Mouse (Mus musculus) hindbrain, embryonic 12.5 days (tissue): ENCODE data around the gene Rnaseh2b. TPM values are rescaled to one million over a fixed set of nuclear protein-coding genes. Genes with fewer than 3 reads are reported as not detected.

ENCODE experiments used
- ATAC-seq: fragments of 200-750 bp; cut with Nextera tagmentation; 2 replicates; pipeline ENCODE4 v1.8.0; 2017; ENCODE audit warnings: moderate TSS enrichment; ENCODE audit not compliant: low FRiP score
- H3K27ac ChIP-seq: fragments of 300-500 bp; sonication (generic); 2 replicates; pipeline ENCODE4 v1.5.1; 2016; ENCODE audit warnings: mild to moderate bottlenecking
- H3K27me3 ChIP-seq: fragments of 300-500 bp; sonication (generic); 2 replicates; pipeline ENCODE4 v1.6.1; 2016; ENCODE audit warnings: mild to moderate bottlenecking
- H3K36me3 ChIP-seq: fragments of 300-500 bp; sonication (generic); 2 replicates; pipeline ENCODE4 v1.6.1; 2016; ENCODE audit warnings: mild to moderate bottlenecking
- H3K4me1 ChIP-seq: fragments of 300-500 bp; sonication (generic); 2 replicates; pipeline ENCODE4 v1.6.1; 2016
- H3K4me2 ChIP-seq: fragments of 300-500 bp; sonication (generic); replicated peaks from 2 replicates; pipeline ENCODE4 v1.6.1; 2016; ENCODE audit warnings: mild to moderate bottlenecking
- H3K4me3 ChIP-seq: fragments of 300-500 bp; sonication (generic); 2 replicates; pipeline ENCODE4 v1.5.1; 2016; ENCODE audit warnings: mild to moderate bottlenecking
- H3K9ac ChIP-seq: fragments of 300-500 bp; sonication (generic); 2 replicates; pipeline ENCODE4 v1.6.1; 2016; ENCODE audit warnings: mild to moderate bottlenecking, moderate library complexity
- H3K9me3 ChIP-seq: fragments of 300-500 bp; sonication (generic); replicated peaks from 2 replicates; pipeline ENCODE4 v1.6.1; 2016; ENCODE audit warnings: mild to moderate bottlenecking
- WGBS: fragments of 180-500 bp; shearing (Covaris S2); methylation state at CpG from one replicate; pipeline ENCODE4 v1.1.7; 2016; 5-methylcytosine and 5-hydroxymethylcytosine counted together
- polyA plus RNA-seq: library from polyadenylated mRNA; unstranded; fragments of >200 nt; fragmentation: Nextera tagmentation; extraction: Ambion mirVana; gene quantifications from 2 replicates; pipeline ENCODE4 v1.2.1, GENCODE M21; 2016

Rnaseh2b gene
- polyA plus RNA-seq, 1 experiment from 2014 or later, result 37.4 TPM

- Histone ChIP-seq H3K4me3 (no peak overlapping the region), H3K9ac (no peak overlapping the region), H3K27me3 (no peaks in the 10 kb centered on the region), H3K36me3 (no peaks in the 10 kb centered on the region), H3K9me3 (no peaks in the 10 kb centered on the region), H3K4me1 (no peaks in the 10 kb centered on the region), H3K4me2 (no peak overlapping the region), H3K27ac (no peak overlapping the region)
- no peak for ATAC-seq
- WGBS, result 89% methylated on average over 12 of the region's 12 CpGs
Observed at GRCm38 (mm10) chr14:62270698-62271396, 21.5 kb upstream of the Rnaseh2b start.

GRCm38 (mm10) chr14:62273604-62274003 is 18.8 kb upstream of the Rnaseh2b start:
- no peaks in the 10 kb centered on the region for H3K36me3 ChIP-seq
- no peaks in the 10 kb centered on the region for H3K9me3 ChIP-seq
- no peak for ATAC-seq
- H3K4me3 ChIP-seq, result no peak overlapping the region
- no peak overlapping the region for H3K4me2 ChIP-seq
- H3K9ac ChIP-seq, result no peak overlapping the region
- no peaks in the 10 kb centered on the region for H3K27me3 ChIP-seq
- 97% methylated on average over 3 of the region's 3 CpGs for WGBS
- H3K4me1 ChIP-seq, result no peaks in the 10 kb centered on the region
- no peak overlapping the region for H3K27ac ChIP-seq

- Histone ChIP-seq H3K27ac (no peak overlapping the region), H3K4me1 (no peaks in the 10 kb centered on the region), H3K4me3 (no peak overlapping the region), H3K9me3 (no peaks in the 10 kb centered on the region), H3K9ac (no peak overlapping the region), H3K27me3 (no peaks in the 10 kb centered on the region), H3K4me2 (no peak overlapping the region), H3K36me3 (no peaks in the 10 kb centered on the region)
- WGBS, result 67% methylated on average over 2 of the region's 2 CpGs
- no peak for ATAC-seq
Observed at GRCm38 (mm10) chr14:62282974-62283373, 9.4 kb upstream of the Rnaseh2b start.

GRCm38 (mm10) chr14:62288731-62289130 is 3.7 kb upstream of the Rnaseh2b start:
- Histone ChIP-seq H3K4me1 (peaks cover 12% of the 10 kb centered on the region), H3K4me3 (no peak overlapping the region), H3K9ac (no peak overlapping the region), H3K9me3 (no peaks in the 10 kb centered on the region), H3K36me3 (no peaks in the 10 kb centered on the region), H3K4me2 (no peak overlapping the region), H3K27ac (no peak overlapping the region), H3K27me3 (peaks cover 8% of the 10 kb centered on the region; the same call in 1 of the 2 replicates)
- ATAC-seq, result no peak
- 92% methylated on average over 3 of the region's 3 CpGs for WGBS

GRCm38 (mm10) chr14:62291406-62291987 is 892 bp upstream of the Rnaseh2b start:
- H3K36me3 ChIP-seq, result no peaks in the 10 kb centered on the region
- ATAC-seq, result no peak
- no peak overlapping the region for H3K9ac ChIP-seq
- H3K4me3 ChIP-seq, result no peak overlapping the region
- no peak overlapping the region for H3K4me2 ChIP-seq
- peaks cover 8% of the 10 kb centered on the region; the same call in 1 of the 2 replicates for H3K27me3 ChIP-seq
- no peaks in the 10 kb centered on the region for H3K9me3 ChIP-seq
- 88% methylated on average over 1 of the region's 1 CpGs for WGBS
- peaks cover 12% of the 10 kb centered on the region for H3K4me1 ChIP-seq
- H3K27ac ChIP-seq, result no peak overlapping the region

- Histone ChIP-seq H3K27ac (no peak overlapping the region), H3K4me2 (peak overlapping the region; percentile 85), H3K36me3 (no peaks in the 10 kb centered on the region), H3K9me3 (no peaks in the 10 kb centered on the region), H3K4me1 (peaks cover 12% of the 10 kb centered on the region), H3K27me3 (peaks cover 8% of the 10 kb centered on the region; the same call in 1 of the 2 replicates), H3K9ac (peak overlapping the region; percentile 58), H3K4me3 (peak overlapping the region; percentile 44)
- 0 out of 2 replicates have a peak, but pooled peaks have one; percentile 19 for ATAC-seq
- WGBS, result 32% methylated on average over 7 of the region's 7 CpGs
Observed at GRCm38 (mm10) chr14:62292166-62292487, 262 bp upstream of the Rnaseh2b start.

GRCm38 (mm10) chr14:62298808-62299207 is 6.4 kb downstream of the Rnaseh2b start:
- no peak overlapping the region for H3K4me3 ChIP-seq
- H3K9ac ChIP-seq, result no peak overlapping the region
- no peaks in the 10 kb centered on the region for H3K36me3 ChIP-seq
- H3K27me3 ChIP-seq, result no peaks in the 10 kb centered on the region
- WGBS, result 91% methylated on average over 1 of the region's 1 CpGs
- H3K27ac ChIP-seq, result no peak overlapping the region
- H3K4me2 ChIP-seq, result no peak overlapping the region
- no peaks in the 10 kb centered on the region for H3K4me1 ChIP-seq
- ATAC-seq, result no peak
- no peaks in the 10 kb centered on the region for H3K9me3 ChIP-seq

GRCm38 (mm10) chr14:62300031-62300430 is 7.6 kb downstream of the Rnaseh2b start:
- Histone ChIP-seq H3K4me2 (no peak overlapping the region), H3K27me3 (no peaks in the 10 kb centered on the region), H3K36me3 (no peaks in the 10 kb centered on the region), H3K9me3 (no peaks in the 10 kb centered on the region), H3K4me1 (no peaks in the 10 kb centered on the region), H3K27ac (no peak overlapping the region), H3K4me3 (no peak overlapping the region), H3K9ac (no peak overlapping the region)
- no peak for ATAC-seq
- WGBS, result 70% methylated on average over 3 of the region's 3 CpGs

- 81% methylated on average over 1 of the region's 1 CpGs for WGBS
- no peak for ATAC-seq
Observed at GRCm38 (mm10) chr14:62307555-62307954, 15.2 kb downstream of the Rnaseh2b start.

GRCm38 (mm10) chr14:62309026-62309425 is 16.6 kb downstream of the Rnaseh2b start:
- no peak overlapping the region for H3K9ac ChIP-seq
- no peaks in the 10 kb centered on the region for H3K36me3 ChIP-seq
- H3K4me1 ChIP-seq, result no peaks in the 10 kb centered on the region
- no peaks in the 10 kb centered on the region for H3K9me3 ChIP-seq
- H3K4me3 ChIP-seq, result no peak overlapping the region
- no peak overlapping the region for H3K4me2 ChIP-seq
- WGBS, result 43% methylated on average over 2 of the region's 2 CpGs
- ATAC-seq, result no peak
- no peak overlapping the region for H3K27ac ChIP-seq
- no peaks in the 10 kb centered on the region for H3K27me3 ChIP-seq

More at GRCm38 (mm10) chr14:62307555-62307954, 15.2 kb downstream of the Rnaseh2b start:
- Histone ChIP-seq H3K27ac (no peak overlapping the region), H3K27me3 (no peaks in the 10 kb centered on the region), H3K9ac (no peak overlapping the region), H3K9me3 (no peaks in the 10 kb centered on the region), H3K4me2 (no peak overlapping the region), H3K4me1 (no peaks in the 10 kb centered on the region), H3K4me3 (no peak overlapping the region), H3K36me3 (no peaks in the 10 kb centered on the region)

GRCm38 (mm10) chr14:62311672-62312071 is 19.3 kb downstream of the Rnaseh2b start:
- Histone ChIP-seq H3K4me3 (no peak overlapping the region), H3K9me3 (no peaks in the 10 kb centered on the region), H3K4me1 (no peaks in the 10 kb centered on the region), H3K36me3 (no peaks in the 10 kb centered on the region), H3K4me2 (no peak overlapping the region), H3K27me3 (no peaks in the 10 kb centered on the region), H3K9ac (no peak overlapping the region), H3K27ac (no peak overlapping the region)
- WGBS, result 96% methylated on average over 1 of the region's 1 CpGs
- ATAC-seq, result no peak

GRCm38 (mm10) chr14:62322581-62323344 is 30.4 kb downstream of the Rnaseh2b start:
- Histone ChIP-seq H3K27ac (no peak overlapping the region), H3K9ac (no peak overlapping the region), H3K9me3 (no peaks in the 10 kb centered on the region), H3K27me3 (no peaks in the 10 kb centered on the region), H3K4me1 (no peaks in the 10 kb centered on the region), H3K4me2 (no peak overlapping the region), H3K36me3 (no peaks in the 10 kb centered on the region), H3K4me3 (no peak overlapping the region)
- ATAC-seq, result no peak
- 58% methylated on average over 6 of the region's 6 CpGs for WGBS
